Mouse (Mus musculus): ENCODE results near the gene AY074887. TPM values are rescaled to one million over a fixed set of nuclear protein-coding genes. Genes with fewer than 3 reads are reported as not detected.

AY074887 gene
- polyA plus RNA-seq (2012; rRNA removed): not detected in 2 replicates

DNA sequence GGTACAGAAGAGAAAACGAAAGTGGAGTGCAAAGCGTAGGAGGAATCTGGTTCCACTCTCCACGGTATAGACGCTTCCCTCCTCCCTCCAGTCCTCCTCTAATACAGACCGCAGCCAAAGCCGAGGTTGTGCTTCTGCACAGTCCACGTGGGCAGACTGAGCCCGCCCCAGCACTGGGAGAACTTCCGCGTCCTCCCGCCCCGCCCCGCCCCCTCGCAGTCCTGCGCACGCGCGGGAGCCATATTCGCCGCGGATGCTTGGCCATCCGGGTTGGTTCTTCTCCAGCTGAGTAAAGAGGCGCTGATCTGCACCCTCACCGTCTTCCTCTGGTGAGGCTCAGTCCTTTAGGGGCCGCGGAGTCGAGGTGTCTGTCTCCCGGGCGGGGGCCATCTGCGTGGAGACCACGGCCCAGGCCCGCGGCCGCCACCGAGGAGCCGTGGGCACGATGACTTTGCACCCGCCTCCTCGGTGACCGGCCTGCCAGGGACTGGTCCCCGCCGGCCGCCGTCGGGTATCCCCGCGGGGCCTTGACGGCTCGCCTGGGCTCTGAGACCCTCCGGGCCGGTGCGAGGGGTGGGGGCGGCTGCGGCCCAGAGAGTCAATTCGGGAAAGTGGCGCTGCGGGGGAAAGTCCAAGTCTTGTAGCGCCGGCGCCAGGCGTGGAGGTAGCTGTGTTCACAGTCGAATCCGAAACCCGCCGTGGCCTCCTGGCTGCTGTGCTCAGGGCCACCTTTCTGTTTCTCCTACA is at the start of gene AY074887, which contains the start of gene Psma4:
TSS of gene AY074887 (minus strand) at position 424 of the 747 bp plus-strand sequence.
TSS of gene Psma4 (plus strand) at position 216 of the 747 bp plus-strand sequence.

DNA sequence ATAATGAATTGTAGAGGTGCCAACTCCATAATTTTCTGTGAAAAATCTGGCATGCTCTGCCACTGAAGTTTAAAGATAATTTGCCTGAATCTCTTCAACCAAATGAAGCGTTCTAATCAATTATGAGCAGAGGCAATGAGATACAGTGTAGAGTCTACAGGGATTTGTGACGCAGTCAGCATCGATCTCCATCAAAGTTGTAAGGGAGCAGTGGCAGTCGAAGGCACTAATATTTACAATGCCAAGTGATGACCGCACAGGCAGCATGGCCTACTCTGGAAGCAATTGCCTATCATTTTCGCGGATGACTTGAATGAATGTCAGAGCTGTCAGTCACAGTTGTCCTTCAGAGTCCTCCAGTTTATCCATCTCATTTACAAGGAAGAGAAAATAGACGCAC is 29.9 kb upstream of the AY074887 start, which contains the start of gene Chrna5:
TSS of gene Chrna5 (plus strand) at position 207 of the 400 bp plus-strand sequence.

DNA sequence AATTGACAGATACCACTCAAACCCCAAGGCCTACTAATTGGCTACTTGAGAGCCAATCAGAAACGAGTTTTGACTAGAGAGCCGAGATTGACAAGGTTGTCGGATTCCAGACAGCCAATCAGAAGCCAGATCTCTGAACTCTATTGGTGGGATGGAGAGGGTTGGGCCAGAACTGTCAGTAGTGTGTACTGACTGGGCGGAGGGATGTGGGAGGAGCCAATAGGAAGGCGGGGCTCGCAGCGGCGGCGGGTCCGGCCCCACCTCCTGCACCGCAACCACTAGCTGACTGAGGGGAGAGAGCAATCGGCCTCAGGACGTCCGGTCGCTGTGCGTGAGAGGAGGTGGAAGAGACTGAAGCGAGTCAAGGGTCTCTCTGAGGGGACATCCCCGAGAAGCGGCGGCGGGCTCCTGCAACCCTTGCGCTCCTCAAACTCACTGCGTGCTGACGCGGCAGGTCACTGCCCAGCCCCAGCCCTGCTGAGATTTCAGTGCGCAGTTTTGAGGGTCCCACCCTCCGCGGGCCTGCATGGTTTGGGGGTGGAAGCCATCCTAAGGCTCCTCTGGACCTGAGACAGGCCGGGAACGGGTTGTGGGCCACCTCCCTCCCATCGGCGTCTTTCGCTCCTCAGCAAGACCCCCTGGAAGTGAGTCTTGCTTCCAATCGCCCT is 33.7 kb downstream of the AY074887 start, which contains the start of gene Hykk:
TSS of gene Hykk (plus strand) at position 274 of the 668 bp plus-strand sequence.

Other genes with a start within 250 kb of the AY074887 start
- 17.2 and 18.9 TPM in 2 replicates for gene Wdr61, start 216.5 kb downstream of the AY074887 start, polyA plus RNA-seq (2012; rRNA removed)
- gene Crabp1, start 186.2 kb downstream of the AY074887 start, polyA plus RNA-seq (2012; rRNA removed): 2.3 and 12.1 TPM in 2 replicates
- 2.8 and 3.4 TPM in 2 replicates for gene Ireb2, start 87.2 kb downstream of the AY074887 start, polyA plus RNA-seq (2012; rRNA removed)
- gene Hykk, start 33.7 kb downstream of the AY074887 start, polyA plus RNA-seq (2012; rRNA removed): 0.86 and 1.4 TPM in 2 replicates
- 22.8 and 25.9 TPM in 2 replicates for gene Psma4, start 208 bp downstream of the AY074887 start, polyA plus RNA-seq (2012; rRNA removed)
- gene Chrna5, start 29.9 kb upstream of the AY074887 start, polyA plus RNA-seq (2012; rRNA removed): 0.19 TPM in 1 of 2 replicates, not detected in the other
- gene Chrna3, start 75.6 kb upstream of the AY074887 start, polyA plus RNA-seq (2012; rRNA removed): 3.4 and 4.3 TPM in 2 replicates
- gene Chrnb4, start 97.8 kb upstream of the AY074887 start, polyA plus RNA-seq (2012; rRNA removed): 5.7 and 9.4 TPM in 2 replicates
- gene Ube2q2, start 197.9 kb upstream of the AY074887 start, polyA plus RNA-seq (2012; rRNA removed): 15.8 and 17.3 TPM in 2 replicates

All from colon, adult 2 months (tissue).